Mouse (Mus musculus) G1E (cell line): ENCODE measurements around the gene Map3k12.

Experiments used
- CTCF ChIP-seq: IDR thresholded peaks from 2 replicates; pipeline ENCODE4 v1.5.1; 2012; ENCODE audit warnings: low read depth, low read length, inconsistent platforms, mixed read lengths
- GATA1 ChIP-seq: IDR thresholded peaks from 2 replicates; pipeline ENCODE4 v1.6.1; 2012; ENCODE audit warnings: borderline replicate concordance, low read length, inconsistent platforms, mixed read lengths
- GATA2 ChIP-seq: IDR thresholded peaks from 2 replicates; pipeline ENCODE4 v1.6.1; 2012; ENCODE audit warnings: low read depth, low read length, inconsistent platforms, borderline replicate concordance
- POLR2AphosphoS5 ChIP-seq: IDR thresholded peaks from 2 replicates; pipeline ENCODE4 v1.6.1; 2012; ENCODE audit warnings: low read depth, low read length, inconsistent platforms; ENCODE audit not compliant: insufficient replicate concordance
- TAL1 ChIP-seq: conservative IDR thresholded peaks from 2 replicates; pipeline ENCODE4 v1.6.1; 2012; ENCODE audit warnings: low read depth, low read length, inconsistent platforms, mixed read lengths

- TF ChIP-seq CTCF (no peak), GATA2 (no peak), GATA1 (no peak), TAL1 (no peak), POLR2AphosphoS5 (no peak)
These were observed 13.7 kb upstream of the Map3k12 start for GRCm38 (mm10) chr15:102530566-102530965.
